Mouse (Mus musculus) erythroblast, adult 5-6 weeks (primary cell): ENCODE results near the gene Slco1c1. TPM values are rescaled to one million over a fixed set of nuclear protein-coding genes. Genes with fewer than 3 reads are reported as not detected.

Experiments used
- ATAC-seq: replicated peaks from 2 replicates; pipeline ENCODE4 v1.8.0; 2016; ENCODE audit warnings: moderate number of reproducible peaks, mild to moderate bottlenecking, moderate TSS enrichment, inconsistent platforms; ENCODE audit not compliant: poor library complexity, low FRiP score, severe bottlenecking
- total RNA-seq, 2 experiments: library from RNA; stranded (forward) in 1 of 2; stranded (reverse) in 1 of 2; fragments of 150-400 nt in 1 of 2; fragments of 200-764, 138-1000 nt in 1 of 2; gene quantifications; 2 replicates each; pipeline versions ENCODE4 v1.2.3 to v1.2.4; 2015 to 2017; ENCODE audit warnings: low replicate concordance in 2 of 2

Gene Slco1c1
- total RNA-seq (2015; ENCODE audit: low replicate concordance) (not detected in 2 replicates), total RNA-seq (2017; ENCODE audit: low replicate concordance) (not detected in 2 replicates)

DNA sequence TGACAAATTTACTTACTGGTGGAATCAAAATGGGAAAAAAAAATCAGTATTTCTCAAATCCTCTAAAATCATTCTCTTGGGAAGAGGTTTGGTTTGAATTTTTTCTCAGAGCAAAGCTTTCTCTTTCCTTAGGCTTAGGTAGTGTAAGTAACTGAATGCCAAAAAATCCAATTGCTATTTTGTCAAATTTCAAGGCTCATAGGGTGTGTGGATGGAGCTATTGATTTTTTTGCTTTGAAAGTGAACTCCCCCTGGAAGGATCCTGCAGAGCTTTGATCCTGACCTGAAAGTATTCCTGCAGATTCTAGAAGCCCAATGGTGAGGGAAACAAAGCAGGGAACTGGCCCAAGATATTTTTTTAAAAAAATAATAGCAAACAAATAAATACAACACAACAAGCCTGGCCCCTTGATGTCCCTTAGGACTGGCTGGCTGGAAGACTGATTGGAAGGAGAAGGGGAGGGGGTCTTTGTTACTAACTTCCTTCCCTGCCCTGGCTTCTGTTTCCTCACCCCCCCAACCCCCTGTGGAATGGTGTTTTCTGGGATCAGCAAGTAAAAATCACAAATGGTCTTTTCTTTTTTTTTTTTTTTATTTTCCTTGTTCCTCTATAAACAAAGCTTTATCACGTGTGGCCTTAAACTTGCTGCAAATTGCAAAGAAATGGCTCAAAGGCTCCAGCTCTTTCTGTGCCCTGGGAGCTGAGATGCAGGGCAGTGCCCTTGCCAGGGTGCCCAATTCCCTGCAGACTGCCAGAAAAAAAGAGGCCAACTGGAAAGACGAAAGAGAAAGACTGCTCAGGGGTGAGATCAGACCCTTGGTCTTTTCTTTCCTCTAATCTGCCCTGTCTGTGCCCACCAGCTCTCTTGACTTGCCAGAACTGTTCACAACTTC, at the start of gene Slco1c1:
Gene Slco1c1, plus strand, starts transcription at position 622 of the 894 bp plus-strand sequence.
- ATAC-seq, result no peak

GRCm38 (mm10) chr6:141474696-141475095, 49.5 kb upstream of the Slco1c1 start:
- no peak for ATAC-seq

GRCm38 (mm10) chr6:141485302-141486021, 38.7 kb upstream of the Slco1c1 start:
- no peak for ATAC-seq

DNA sequence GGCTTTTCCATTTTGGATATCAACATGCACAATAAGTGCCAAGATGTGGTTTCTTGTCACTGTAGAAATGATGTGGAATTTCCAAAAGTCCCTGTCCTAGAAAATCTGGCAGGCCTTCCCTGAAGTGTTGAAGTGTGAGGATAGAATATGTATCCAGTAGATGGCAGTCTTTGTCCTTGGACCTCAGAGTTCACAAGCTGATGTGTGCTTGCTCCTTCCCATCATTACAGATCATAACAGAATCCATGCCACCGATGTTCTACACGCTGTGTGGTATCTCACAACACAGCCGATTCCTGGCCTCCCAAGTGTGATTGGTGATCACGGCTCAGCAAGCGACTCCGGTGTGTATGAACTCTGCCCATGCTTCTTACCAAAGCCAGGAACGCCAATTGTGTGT, 36.9 kb upstream of the Slco1c1 start:
- no peak for ATAC-seq

- no peak for ATAC-seq
These were observed 35.5 kb upstream of the Slco1c1 start for GRCm38 (mm10) chr6:141488619-141489018.

DNA sequence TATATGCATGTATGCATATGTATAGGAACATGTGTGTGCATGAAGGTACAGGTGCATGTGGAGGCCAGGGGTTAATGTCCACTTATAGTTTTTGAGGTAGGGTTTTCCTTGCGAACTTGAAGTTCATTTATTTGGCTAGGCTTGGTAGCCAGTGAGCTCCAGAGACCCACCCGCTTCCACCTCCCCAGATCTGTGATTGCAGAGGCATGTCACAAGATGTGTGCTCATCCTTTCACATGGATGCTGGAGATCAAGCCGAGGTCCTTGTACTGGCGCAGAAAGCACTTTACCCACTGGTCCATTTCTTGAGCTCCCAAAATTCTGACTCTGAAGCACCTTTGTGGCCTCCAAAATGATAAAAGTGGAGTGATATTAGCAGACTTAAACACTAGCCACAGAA, 29.3 kb upstream of the Slco1c1 start:
- no peak for ATAC-seq

DNA sequence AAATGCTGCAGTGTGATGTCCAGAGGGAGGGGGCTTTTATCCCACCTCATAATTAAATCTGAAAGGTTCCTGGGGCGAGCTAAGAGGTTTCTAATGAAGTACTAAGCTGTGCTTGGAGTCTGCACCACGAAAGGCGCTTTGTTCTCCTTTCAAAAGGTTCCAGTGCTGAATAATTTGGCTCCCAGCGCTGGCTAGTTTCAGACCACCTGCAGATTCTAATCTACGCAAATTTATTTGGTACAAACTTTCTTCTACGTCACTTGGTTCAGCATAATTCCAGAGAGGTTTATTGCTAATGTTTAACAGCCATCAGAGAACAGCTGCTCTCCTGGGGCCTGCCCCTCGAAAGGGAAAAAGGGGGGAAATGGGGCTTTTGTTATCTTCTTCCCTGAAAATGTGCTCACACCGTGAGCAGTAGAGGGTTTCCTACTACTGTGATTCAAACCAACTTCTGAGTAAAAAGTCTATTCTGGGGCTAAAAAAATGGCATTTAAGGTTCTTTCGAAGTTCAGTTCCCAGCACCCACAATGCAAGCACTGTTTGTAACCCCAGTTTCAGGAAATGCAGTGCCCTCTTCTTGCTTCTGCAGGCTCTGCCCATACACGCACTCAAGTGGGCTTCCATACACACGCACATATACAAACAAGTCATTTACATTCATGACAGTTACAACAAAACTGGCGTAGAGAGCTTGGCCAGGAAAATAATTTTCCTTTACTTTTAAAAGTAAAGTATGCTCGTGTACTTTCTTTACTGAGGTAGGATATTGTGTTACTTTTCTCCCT, 28.3 kb upstream of the Slco1c1 start:
- ATAC-seq, result no peak

- no peak for ATAC-seq
These were observed 24.7 kb upstream of the Slco1c1 start for GRCm38 (mm10) chr6:141499511-141499910.

DNA sequence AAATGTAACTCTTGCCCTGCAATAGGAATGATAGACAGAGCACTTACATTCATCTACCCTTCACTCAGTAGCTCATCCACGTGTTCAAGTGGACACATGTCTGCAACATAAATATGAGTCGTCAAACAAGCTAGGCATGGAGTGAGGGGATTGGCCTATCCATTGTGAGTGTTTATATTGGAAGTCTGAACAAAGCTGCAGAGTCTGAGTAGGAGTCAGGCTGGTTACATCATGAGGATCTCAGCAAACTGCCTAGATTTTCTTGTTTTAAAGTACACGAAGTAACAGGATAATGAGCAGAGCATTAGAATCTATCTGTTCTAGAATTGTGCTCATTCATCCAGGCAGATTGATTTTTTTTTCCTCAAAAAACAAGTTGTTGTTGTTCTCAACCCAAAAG, 23.0 kb upstream of the Slco1c1 start:
- ATAC-seq, result no peak

- no peak for ATAC-seq
These were observed 1.6 kb upstream of the Slco1c1 start for GRCm38 (mm10) chr6:141522541-141522940.

GRCm38 (mm10) chr6:141525787-141526186, 1.6 kb downstream of the Slco1c1 start:
- ATAC-seq, result no peak

DNA sequence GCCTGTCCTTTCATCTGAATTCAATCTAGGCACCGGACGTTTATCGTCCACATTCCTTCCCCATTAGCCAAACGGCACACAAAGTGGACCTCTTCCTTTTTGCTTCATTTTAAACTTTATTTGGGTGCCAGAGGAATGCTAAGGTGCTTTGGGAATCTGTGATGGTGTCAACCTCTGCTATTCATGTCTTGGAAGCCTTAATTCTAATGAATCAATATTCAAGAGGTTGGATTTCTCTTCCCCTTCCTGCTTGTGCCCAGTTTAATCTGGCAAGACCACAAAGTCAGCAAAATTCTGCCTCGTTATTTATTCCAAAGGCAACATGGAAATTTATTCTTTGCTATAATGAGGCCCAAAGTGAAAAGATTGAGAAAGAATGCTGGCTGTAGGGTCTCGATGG, 6.7 kb downstream of the Slco1c1 start:
- no peak for ATAC-seq

GRCm38 (mm10) chr6:141537298-141537697, 13.1 kb downstream of the Slco1c1 start:
- no peak for ATAC-seq

- no peak for ATAC-seq
These were observed 17.0 kb downstream of the Slco1c1 start for GRCm38 (mm10) chr6:141541136-141541535.

DNA sequence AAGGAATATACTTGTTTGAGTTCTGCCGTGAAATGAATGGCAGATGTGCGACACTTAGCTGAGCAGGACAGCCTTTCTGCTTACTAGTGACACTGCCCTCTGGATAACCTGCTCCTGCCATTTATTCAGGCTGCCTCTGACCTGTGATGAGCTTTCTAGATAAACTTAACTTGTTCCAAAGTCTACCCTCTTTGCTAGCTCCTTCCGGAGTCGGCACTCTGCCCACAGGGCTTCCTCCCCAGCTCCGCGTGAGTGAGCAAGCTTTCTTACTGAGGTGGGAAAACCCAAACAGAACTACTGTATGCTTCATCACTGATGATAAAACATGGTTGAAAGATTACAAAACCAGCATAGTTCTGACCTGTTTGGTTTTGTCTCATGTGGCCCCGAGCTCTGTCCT, 19.2 kb downstream of the Slco1c1 start:
- no peak for ATAC-seq

DNA sequence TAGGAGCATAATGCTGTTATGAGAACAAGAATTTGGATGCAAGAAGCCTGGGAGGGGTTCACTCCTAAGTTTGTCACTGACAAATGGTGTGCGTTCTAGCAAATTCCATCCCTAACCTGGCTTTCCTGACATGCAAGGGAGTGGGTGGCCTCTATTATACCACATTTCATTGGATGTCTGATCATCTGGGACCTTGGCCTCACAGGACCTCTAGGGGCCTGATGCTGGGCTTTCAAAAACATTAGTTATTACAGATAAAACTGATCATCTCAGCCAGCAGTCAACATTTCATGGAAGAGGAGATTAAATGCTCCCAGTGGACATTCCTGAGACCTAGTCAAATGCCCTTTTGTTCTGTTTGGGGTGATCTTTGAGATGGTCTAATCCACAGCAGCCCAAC, 34.0 kb downstream of the Slco1c1 start:
- ATAC-seq, result no peak

DNA sequence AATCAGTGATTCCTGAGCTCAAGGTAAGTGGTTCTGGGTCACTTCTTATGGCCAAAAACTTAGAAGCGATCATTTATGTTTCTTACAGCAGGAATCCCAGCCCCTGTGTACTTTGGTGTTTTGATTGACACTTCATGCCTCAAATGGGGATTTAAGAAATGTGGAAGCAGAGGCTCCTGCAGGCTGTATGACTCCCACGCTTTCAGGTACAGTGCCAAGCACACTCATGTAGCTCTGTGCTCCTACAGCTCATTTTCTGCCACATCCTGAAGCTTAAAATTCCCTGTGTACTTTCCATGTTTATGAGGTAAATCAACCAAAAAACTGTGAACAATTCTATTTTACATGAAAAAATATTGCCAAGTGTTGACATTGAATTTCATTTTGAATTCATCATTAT, 43.2 kb downstream of the Slco1c1 start:
- ATAC-seq, result no peak

GRCm38 (mm10) chr6:141567852-141568558, 43.8 kb downstream of the Slco1c1 start:
- ATAC-seq, result no peak

DNA sequence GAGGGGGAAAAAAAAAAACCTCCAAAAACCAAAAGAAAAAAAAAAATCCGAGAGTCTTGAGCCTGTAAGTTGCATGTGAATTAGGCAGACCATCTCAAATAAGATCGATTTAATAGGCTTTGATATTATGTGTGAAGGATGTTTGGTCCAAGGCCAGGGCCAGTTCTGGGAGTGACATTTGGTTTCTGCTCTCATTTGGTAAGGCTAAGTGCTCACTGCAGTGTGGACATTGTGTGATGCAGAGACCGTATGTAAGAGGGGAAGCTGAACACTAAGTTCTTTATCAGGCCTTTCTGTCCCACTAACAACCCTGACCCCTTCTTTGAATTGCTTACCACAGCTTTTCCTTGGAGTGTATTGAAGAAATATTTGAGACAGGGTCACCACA, 44.4 kb downstream of the Slco1c1 start:
- ATAC-seq, result no peak
